Mouse (Mus musculus) CH12.LX (cell line): ENCODE measurements around the gene Rbm44. TPM values are rescaled to one million over a fixed set of nuclear protein-coding genes. Genes with fewer than 3 reads are reported as not detected.

Experiments used
- DNase-seq: peaks from one replicate; pipeline ENCODE4 v3.0.0-alpha.2; 2013; ENCODE audit errors: extremely low read depth
- H3K27ac ChIP-seq: 2 replicates; pipeline ENCODE4 v1.5.1; 2012; ENCODE audit warnings: low read depth, mild to moderate bottlenecking, control low read depth, moderate library complexity; ENCODE audit not compliant: insufficient read depth
- H3K27me3 ChIP-seq: replicated peaks from 2 replicates; pipeline ENCODE3; 2012; ENCODE audit warnings: inconsistent platforms
- H3K36me3 ChIP-seq, 2 experiments: replicated peaks in 1 of 2; 2 replicates each; pipeline versions ENCODE3 to v1.6.1; 2012; ENCODE audit warnings: inconsistent platforms in 1 of 2, low read length in 1 of 2, mild to moderate bottlenecking in 1 of 2, mixed read lengths in 1 of 2, moderate library complexity in 1 of 2; ENCODE audit not compliant: control insufficient read depth in 1 of 2, insufficient read depth in 1 of 2
- H3K4me1 ChIP-seq, 2 experiments: 2 replicates each; pipeline ENCODE4 v1.6.1; 2012; ENCODE audit warnings: inconsistent platforms in 1 of 2, moderate library complexity in 1 of 2; ENCODE audit not compliant: insufficient read depth in 2 of 2, control insufficient read depth in 1 of 2
- H3K4me2 ChIP-seq: 2 replicates; pipeline ENCODE4 v1.6.1; 2012; ENCODE audit warnings: low read depth, mild to moderate bottlenecking, control low read depth; ENCODE audit not compliant: poor library complexity, insufficient read depth, severe bottlenecking
- H3K4me3 ChIP-seq, 3 experiments: fragments of 150-350 bp in 1 of 3; sonication (generic) in 1 of 3; replicated peaks in 1 of 3; 2 replicates each; pipeline versions ENCODE3 to v1.5.1; 2011 to 2012; ENCODE audit warnings: low read depth in 2 of 3, low read length in 2 of 3, mild to moderate bottlenecking in 2 of 3, moderate library complexity in 2 of 3, control low read depth in 1 of 3, improper control_type of control experiment in 1 of 3, inconsistent platforms in 1 of 3, mixed read lengths in 1 of 3; ENCODE audit not compliant: poor library complexity in 1 of 3
- H3K79me2 ChIP-seq: replicated peaks from 2 replicates; pipeline ENCODE4 v1.6.1; 2012; ENCODE audit warnings: mild to moderate bottlenecking, moderate library complexity; ENCODE audit not compliant: control insufficient read depth, poor library complexity, insufficient read depth, severe bottlenecking; ENCODE audit errors: extremely low read depth
- H3K9ac ChIP-seq: 2 replicates; pipeline ENCODE4 v1.6.1; 2012; ENCODE audit warnings: low read depth, mild to moderate bottlenecking, control low read depth, moderate library complexity; ENCODE audit not compliant: insufficient read depth
- H3K9me3 ChIP-seq: replicated peaks from 2 replicates; pipeline ENCODE3; 2012; ENCODE audit warnings: low read length, inconsistent platforms, mixed read lengths
- BHLHE40 ChIP-seq: IDR thresholded peaks from 2 replicates; pipeline ENCODE4 v1.6.1; 2011; ENCODE audit warnings: mild to moderate bottlenecking, low read depth, low read length, improper control_type of control experiment
- CHD1 ChIP-seq: IDR thresholded peaks from 2 replicates; pipeline ENCODE4 v1.6.1; 2012; ENCODE audit warnings: low read depth, low read length, improper control_type of control experiment, inconsistent platforms
- CHD2 ChIP-seq: IDR thresholded peaks from 2 replicates; pipeline ENCODE4 v1.6.1; 2011; ENCODE audit warnings: low read length, improper control_type of control experiment
- CTCF ChIP-seq, 2 experiments: IDR thresholded peaks in 1 of 2; conservative IDR thresholded peaks in 1 of 2; 2 replicates each; pipeline ENCODE4 v1.5.1; 2011 to 2012; ENCODE audit warnings: low read depth in 2 of 2, low read length in 2 of 2, improper control_type of control experiment in 1 of 2, inconsistent platforms in 1 of 2, mild to moderate bottlenecking in 1 of 2, moderate library complexity in 1 of 2
- E2F4 ChIP-seq: IDR thresholded peaks from 2 replicates; pipeline ENCODE4 v1.6.1; 2011; ENCODE audit warnings: low read depth, low read length, improper control_type of control experiment; ENCODE audit not compliant: insufficient replicate concordance
- EP300 ChIP-seq: IDR thresholded peaks from 2 replicates; pipeline ENCODE4 v1.6.1; 2011; ENCODE audit warnings: low read length, improper control_type of control experiment
- ETS1 ChIP-seq: conservative IDR thresholded peaks from 2 replicates; pipeline ENCODE4 v1.6.1; 2012; ENCODE audit warnings: low read depth, mild to moderate bottlenecking, inconsistent platforms, low read length, improper control_type of control experiment, moderate library complexity
- GABPA ChIP-seq: IDR thresholded peaks from 2 replicates; pipeline ENCODE4 v1.6.1; 2012; ENCODE audit warnings: low read depth, low read length, improper control_type of control experiment, inconsistent platforms; ENCODE audit not compliant: insufficient replicate concordance
- JUND ChIP-seq: conservative IDR thresholded peaks from 2 replicates; pipeline ENCODE4 v1.6.1; 2011; ENCODE audit warnings: low read depth, low read length, improper control_type of control experiment
- KAT2A ChIP-seq: IDR thresholded peaks from 2 replicates; pipeline ENCODE4 v1.6.1; 2012; ENCODE audit warnings: low read length, improper control_type of control experiment, inconsistent platforms; ENCODE audit not compliant: insufficient replicate concordance
- MAFK ChIP-seq: IDR thresholded peaks from 2 replicates; pipeline ENCODE4 v1.6.1; 2011; ENCODE audit warnings: low read length, improper control_type of control experiment; ENCODE audit not compliant: insufficient replicate concordance
- MAX ChIP-seq: IDR thresholded peaks from 2 replicates; pipeline ENCODE4 v1.6.1; 2011; ENCODE audit warnings: low read length, improper control_type of control experiment
- MEF2A ChIP-seq: IDR thresholded peaks from 2 replicates; pipeline ENCODE4 v1.6.1; 2014; ENCODE audit warnings: low read depth, mild to moderate bottlenecking, inconsistent platforms, low read length, improper control_type of control experiment, borderline replicate concordance
- MXI1 ChIP-seq: IDR thresholded peaks from 2 replicates; pipeline ENCODE4 v1.6.1; 2011; ENCODE audit warnings: mild to moderate bottlenecking, low read depth, low read length, improper control_type of control experiment
- MYC ChIP-seq: IDR thresholded peaks from 2 replicates; pipeline ENCODE4 v1.6.1; 2011; ENCODE audit warnings: low read depth, mild to moderate bottlenecking, improper control_type of control experiment, low read length
- NELFE ChIP-seq: IDR thresholded peaks from 2 replicates; pipeline ENCODE4 v1.6.1; 2011; ENCODE audit warnings: low read depth, low read length, improper control_type of control experiment
- NRF1 ChIP-seq: IDR thresholded peaks from 2 replicates; pipeline ENCODE4 v1.6.1; 2014; ENCODE audit warnings: low read depth, mild to moderate bottlenecking, inconsistent platforms, low read length, improper control_type of control experiment, moderate library complexity
- POLR2A ChIP-seq: IDR thresholded peaks from 2 replicates; pipeline ENCODE4 v1.6.1; 2011; ENCODE audit warnings: low read depth, mild to moderate bottlenecking, improper control_type of control experiment, low read length
- POLR2AphosphoS2 ChIP-seq: IDR thresholded peaks from 2 replicates; pipeline ENCODE4 v1.6.1; 2011; ENCODE audit warnings: low read depth, low read length, improper control_type of control experiment
- RAD21 ChIP-seq: IDR thresholded peaks from 2 replicates; pipeline ENCODE4 v1.6.1; 2011; ENCODE audit warnings: low read depth, mild to moderate bottlenecking, low read length, improper control_type of control experiment, moderate library complexity
- RCOR1 ChIP-seq: conservative IDR thresholded peaks from 2 replicates; pipeline ENCODE4 v1.6.1; 2012; ENCODE audit warnings: low read depth, mild to moderate bottlenecking, inconsistent platforms, low read length, improper control_type of control experiment
- TCF12 ChIP-seq: IDR thresholded peaks from 2 replicates; pipeline ENCODE4 v1.6.1; 2014; ENCODE audit warnings: low read depth, mild to moderate bottlenecking, inconsistent platforms, low read length, improper control_type of control experiment
- USF1 ChIP-seq: IDR thresholded peaks from 2 replicates; pipeline ENCODE4 v1.6.1; 2014; ENCODE audit warnings: low read depth, mild to moderate bottlenecking, inconsistent platforms, low read length, improper control_type of control experiment
- ZC3H11A ChIP-seq: IDR thresholded peaks from 2 replicates; pipeline ENCODE4 v1.6.1; 2012; ENCODE audit warnings: low read depth, mild to moderate bottlenecking, inconsistent platforms, low read length, improper control_type of control experiment
- ZNF384 ChIP-seq: IDR thresholded peaks from 2 replicates; pipeline ENCODE4 v1.6.1; 2012; ENCODE audit warnings: low read depth, low read length, improper control_type of control experiment, inconsistent platforms
- dilution Hi-C: fragments of 300-500 bp; cut with MboI; formaldehyde crosslinking; loops from 2 replicates; pipeline ENCODE4 v1.14.3; 2020; ENCODE audit warnings: low sequenced_read_pairs; ENCODE audit not compliant: extremely low pct_unique_long_range_greater_than_20kb, extremely low pct_ligation_motif_present
- in situ Hi-C: fragments of 300-500 bp; cut with MboI; formaldehyde crosslinking; loops from 3 replicates; pipeline ENCODE4 v1.14.3; 2019; ENCODE audit warnings: low sequenced_read_pairs, low pct_ligation_motif_present, low pct_unique_long_range_greater_than_20kb, mixed read lengths
- polyA plus RNA-seq: library from polyadenylated mRNA; unstranded; fragments of >175 nt; gene quantifications from 2 replicates; pipeline ENCODE4 v1.2.1, GENCODE M21; 2012; ENCODE audit warnings: low read depth; ENCODE audit not compliant: insufficient read length
- total RNA-seq, 2 experiments: library from RNA; depleted of rRNA; stranded (reverse); fragments of 300-350 nt in 1 of 2; fragments of >200 nt in 1 of 2; gene quantifications; 2 replicates each; pipeline ENCODE4 v1.2.3; 2012 to 2014

The Rbm44 gene
- total and polyA plus RNA-seq, 3 experiments: 0.23 to 0.44 TPM; not detected in 1

GRCm38 (mm10) chr1:91180174-91180565, 35.3 kb downstream of the Rbm44 start:
- Histone ChIP-seq H3K27me3 (peaks cover 2% of the 10 kb centered on the region), H3K36me3 (no peaks in the 10 kb centered on the region), H3K9me3 (no peaks in the 10 kb centered on the region), H3K9ac (no peak overlapping the region), H3K4me1 (no peaks in the 10 kb centered on the region; a peak in 1 of 4 replicates), H3K27ac (no peak overlapping the region), H3K4me2 (no peak overlapping the region), H3K79me2 (no peaks in the 10 kb centered on the region), H3K4me3 (no peak overlapping the region)
- dilution Hi-C loops (no loop called here), in situ Hi-C loops (loop anchor here (5.0 to 10.0 kb wide), 2 partner anchors 37 to 65 kb away; no protein-coding TSS in a partner anchor)
- DNase-seq: no peak
- TF ChIP-seq MAFK: no peak
- TF ChIP-seq MXI1: no peak
- TF ChIP-seq ZC3H11A: no peak
- TF ChIP-seq CHD1: no peak
- no peak for TF ChIP-seq MYC
- TF ChIP-seq CTCF (conservative IDR thresholded peaks at IDR 0.05 in 1 of 2, IDR thresholded peaks at IDR 0.05 in 1 of 2; ENCODE audit: low read depth in 2 of 2, low read length in 2 of 2): no peak
- TF ChIP-seq JUND: no peak
- TF ChIP-seq MEF2A: no peak
- TF ChIP-seq ETS1: no peak
- TF ChIP-seq NRF1: no peak
- no peak for TF ChIP-seq POLR2A
- TF ChIP-seq GABPA: no peak
- TF ChIP-seq EP300: no peak

DNA sequence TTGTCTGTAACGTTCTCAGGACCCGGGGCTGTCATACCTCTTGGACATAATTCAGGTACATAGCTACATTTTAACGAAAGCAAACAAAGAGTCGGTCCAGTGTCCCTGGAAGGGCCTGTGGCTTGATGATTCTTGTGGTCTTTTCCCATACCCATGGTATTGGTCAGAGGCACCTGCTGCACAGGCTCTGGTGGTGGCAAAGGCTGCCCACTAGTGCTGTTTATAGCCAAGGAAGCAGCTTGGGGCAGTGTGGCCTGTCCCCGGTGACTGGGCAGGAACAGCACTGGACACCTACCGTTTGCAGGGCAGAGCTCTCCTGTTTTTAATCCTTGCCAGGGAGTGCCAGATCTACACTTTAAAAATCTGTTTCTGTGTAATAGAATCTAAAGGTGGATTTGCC, 35.8 kb downstream of the Rbm44 start:
- H3K4me3 ChIP-seq: no peak overlapping the region
- dilution Hi-C loops: no loop called here

More for the DNA sequence above, 35.8 kb downstream of the Rbm44 start:
- H3K27ac ChIP-seq: no peak overlapping the region
- H3K9ac ChIP-seq: no peak overlapping the region
- DNase-seq: no peak
- no peak overlapping the region for H3K4me2 ChIP-seq
- H3K9me3 ChIP-seq: no peaks in the 10 kb centered on the region
- H3K79me2 ChIP-seq: no peaks in the 10 kb centered on the region
- TF ChIP-seq TCF12 (no peak), USF1 (no peak), BHLHE40 (no peak), ZC3H11A (no peak), NELFE (no peak), MYC (no peak), E2F4 (no peak), NRF1 (no peak), ZNF384 (no peak), CHD2 (no peak), EP300 (no peak), POLR2AphosphoS2 (no peak), RAD21 (no peak), MAFK (no peak), RCOR1 (no peak), MEF2A (no peak), KAT2A (no peak), MAX (no peak), ETS1 (no peak)
- H3K4me1 ChIP-seq: no peaks in the 10 kb centered on the region; a peak in 1 of 4 replicates
- in situ Hi-C loops: loop anchor here (5.0 to 10.0 kb wide), 2 partner anchors 37 to 64 kb away; no protein-coding TSS in a partner anchor
- H3K27me3 ChIP-seq: peaks cover 2% of the 10 kb centered on the region
- H3K36me3 ChIP-seq: no peaks in the 10 kb centered on the region
